Mouse (Mus musculus): ENCODE measurements around the gene Pik3cd. TPM values are rescaled to one million over a fixed set of nuclear protein-coding genes. Genes with fewer than 3 reads are reported as not detected.
A peak's percentile ranks its signal among the peaks of the same experiment; 100 is the strongest.
"Not testable (repeated sequence)": the region's sequence is repeated elsewhere in the genome, so short reads cannot be mapped to it uniquely, and the experiment has no call there.

Gene Pik3cd
- polyA plus RNA-seq, 1 experiment from 2014 or later = 4.2 TPM

GRCm38 (mm10) chr4:149632670-149633307 is 69.6 kb downstream of the Pik3cd start:
- H3K4me1 ChIP-seq = no peaks in the 10 kb centered on the region
- H3K4me2 ChIP-seq = no peak overlapping the region
- no peak for ATAC-seq (replicated peaks; ENCODE audit: low FRiP score)
- no peaks in the 10 kb centered on the region for H3K9me3 ChIP-seq (replicated peaks)
- H3K9ac ChIP-seq = no peak overlapping the region
- peaks cover 74% of the 10 kb centered on the region for H3K36me3 ChIP-seq
- no peaks in the 10 kb centered on the region for H3K27me3 ChIP-seq
- H3K4me3 ChIP-seq (replicated peaks) = no peak overlapping the region
- H3K27ac ChIP-seq = no peak overlapping the region
- WGBS = 88% methylated on average over 9 of the region's 9 CpGs

GRCm38 (mm10) chr4:149628810-149629209 is 73.6 kb downstream of the Pik3cd start:
- no peak overlapping the region for H3K27ac ChIP-seq

DNA sequence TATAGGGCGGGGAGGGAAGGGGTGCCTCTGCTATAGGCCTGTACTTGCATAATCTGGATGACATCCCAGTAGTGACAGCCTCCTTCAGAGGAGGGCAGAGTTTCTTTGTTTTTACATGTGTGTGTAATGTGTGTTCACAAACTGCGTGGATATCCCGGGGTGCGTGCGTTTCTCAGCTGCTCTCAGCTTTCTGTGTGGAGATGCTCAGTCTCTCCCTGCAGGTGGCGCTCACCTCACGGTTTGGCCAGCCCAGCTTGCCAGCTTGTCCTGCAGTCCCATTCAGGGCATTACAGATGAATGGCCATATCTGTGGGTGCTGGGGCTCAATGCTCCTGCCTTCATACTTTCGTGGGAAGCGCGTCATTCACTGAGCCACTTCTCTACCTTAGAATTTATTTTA is 74.0 kb downstream of the Pik3cd start:
- Histone ChIP-seq H3K27me3 (no peaks in the 10 kb centered on the region), H3K9me3 (replicated peaks) (no peaks in the 10 kb centered on the region), H3K9ac (no peak overlapping the region), H3K27ac (no peak overlapping the region), H3K4me2 (no peak overlapping the region), H3K4me1 (no peaks in the 10 kb centered on the region), H3K4me3 (replicated peaks) (no peak overlapping the region), H3K36me3 (peaks cover 41% of the 10 kb centered on the region)
- WGBS = 73% methylated on average over 10 of the region's 10 CpGs
- no peak for ATAC-seq (replicated peaks; ENCODE audit: low FRiP score)

More at GRCm38 (mm10) chr4:149628810-149629209, 73.6 kb downstream of the Pik3cd start:
- Histone ChIP-seq H3K9me3 (replicated peaks) (no peaks in the 10 kb centered on the region), H3K4me1 (no peaks in the 10 kb centered on the region), H3K27me3 (no peaks in the 10 kb centered on the region), H3K4me3 (replicated peaks) (no peak overlapping the region), H3K36me3 (peaks cover 46% of the 10 kb centered on the region), H3K9ac (no peak overlapping the region), H3K4me2 (no peak overlapping the region)
- WGBS = 57% methylated on average over 9 of the region's 9 CpGs
- ATAC-seq (replicated peaks; ENCODE audit: low FRiP score) = no peak

- Histone ChIP-seq H3K4me2 (no peak overlapping the region), H3K36me3 (peaks cover 26% of the 10 kb centered on the region), H3K27me3 (no peaks in the 10 kb centered on the region), H3K4me1 (no peaks in the 10 kb centered on the region), H3K27ac (no peak overlapping the region), H3K9me3 (replicated peaks) (no peaks in the 10 kb centered on the region), H3K9ac (no peak overlapping the region), H3K4me3 (replicated peaks) (no peak overlapping the region)
- 89% methylated on average over 17 of the region's 17 CpGs for WGBS
- no peak for ATAC-seq (replicated peaks; ENCODE audit: low FRiP score)
Observed at GRCm38 (mm10) chr4:149626809-149627208, 75.6 kb downstream of the Pik3cd start.

DNA sequence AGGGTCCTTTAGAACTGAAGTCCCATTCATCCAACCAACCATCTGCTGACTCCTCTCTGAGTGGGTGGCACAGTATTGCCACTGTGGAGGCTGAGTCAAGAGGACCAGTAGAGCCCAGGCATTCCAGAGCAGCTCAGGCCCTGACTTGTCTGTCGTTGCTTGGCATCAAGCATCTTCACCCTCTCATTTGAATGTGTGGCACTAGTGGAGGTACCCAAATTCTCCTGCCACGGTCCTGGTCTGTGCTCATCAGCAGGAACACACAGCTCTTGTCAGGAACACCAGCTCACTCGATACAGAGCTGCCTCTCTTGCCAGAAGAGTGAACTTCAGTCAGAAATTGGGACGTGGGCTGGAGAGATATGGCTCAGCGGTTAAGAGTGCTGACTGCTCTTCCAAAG is 78.7 kb downstream of the Pik3cd start:
- no peak for ATAC-seq (replicated peaks; ENCODE audit: low FRiP score)
- Histone ChIP-seq H3K9me3 (replicated peaks) (no peaks in the 10 kb centered on the region), H3K27ac (no peak overlapping the region), H3K4me3 (replicated peaks) (no peak overlapping the region), H3K9ac (no peak overlapping the region), H3K4me2 (no peak overlapping the region), H3K36me3 (0 out of 2 replicates have a peak, but pooled peaks cover 7% of the 10 kb centered on the region), H3K27me3 (no peaks in the 10 kb centered on the region), H3K4me1 (0 out of 2 replicates have a peak, but pooled peaks cover 4% of the 10 kb centered on the region)
- WGBS = 84% methylated on average over 5 of the region's 5 CpGs

DNA sequence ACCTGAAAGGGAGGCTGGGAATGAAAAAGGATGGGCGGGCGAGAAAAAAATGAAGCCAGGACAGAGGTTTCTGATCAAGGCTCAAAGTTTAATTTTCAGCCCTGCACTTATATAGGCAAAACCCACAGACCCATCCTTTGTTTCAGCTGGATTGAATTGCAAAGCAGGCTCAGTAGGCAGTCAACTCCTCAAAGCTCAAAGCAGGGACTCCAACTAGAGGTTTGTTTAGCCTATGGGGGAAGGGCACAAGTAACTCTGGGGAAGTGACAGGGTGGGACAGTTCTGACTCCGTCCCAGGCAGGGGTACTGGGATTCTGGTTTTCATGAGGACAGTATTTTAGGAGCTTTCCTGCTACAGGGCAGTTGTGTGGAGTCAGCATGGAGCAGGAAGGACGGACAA is 81.1 kb downstream of the Pik3cd start:
- Histone ChIP-seq H3K27me3 (no peaks in the 10 kb centered on the region), H3K9ac (no peak overlapping the region), H3K4me1 (0 out of 2 replicates have a peak, but pooled peaks cover 4% of the 10 kb centered on the region), H3K4me3 (replicated peaks) (no peak overlapping the region), H3K36me3 (0 out of 2 replicates have a peak, but pooled peaks cover 2% of the 10 kb centered on the region), H3K27ac (no peak overlapping the region), H3K9me3 (replicated peaks) (no peaks in the 10 kb centered on the region), H3K4me2 (no peak overlapping the region)
- ATAC-seq (replicated peaks; ENCODE audit: low FRiP score) = no peak
- whole genome bisulfite sequencing = 71% methylated on average over 4 of the region's 4 CpGs

DNA sequence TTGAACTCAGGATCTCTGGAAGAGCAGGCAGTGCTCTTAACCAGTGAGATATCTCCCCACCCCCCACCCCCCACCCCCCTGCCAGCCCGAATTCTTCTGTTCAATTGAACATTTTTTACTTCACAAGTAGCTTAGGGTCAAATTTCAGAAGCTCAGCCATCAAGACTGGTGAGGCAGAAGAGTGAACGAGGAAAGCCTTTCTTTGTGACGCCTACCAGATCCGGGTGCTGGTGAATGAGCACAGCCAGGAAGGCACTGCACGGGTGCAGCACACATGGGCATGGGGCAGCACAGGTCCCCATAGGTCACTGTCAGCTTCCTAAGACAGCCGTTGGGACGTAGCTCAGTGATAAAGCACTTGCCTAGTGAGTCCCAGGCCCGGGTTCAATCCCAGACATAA is 82.4 kb downstream of the Pik3cd start:
- ATAC-seq (replicated peaks; ENCODE audit: low FRiP score) = no peak
- H3K27me3 ChIP-seq = no peaks in the 10 kb centered on the region
- H3K4me2 ChIP-seq = no peak overlapping the region
- no peak overlapping the region for H3K9ac ChIP-seq
- no peak overlapping the region for H3K4me3 ChIP-seq (replicated peaks)
- WGBS = 39% methylated on average over 8 of the region's 8 CpGs
- no peak overlapping the region for H3K27ac ChIP-seq
- H3K4me1 ChIP-seq = 0 out of 2 replicates have a peak, but pooled peaks cover 4% of the 10 kb centered on the region
- peaks cover 15% of the 10 kb centered on the region for H3K36me3 ChIP-seq
- H3K9me3 ChIP-seq (replicated peaks) = no peaks in the 10 kb centered on the region

DNA sequence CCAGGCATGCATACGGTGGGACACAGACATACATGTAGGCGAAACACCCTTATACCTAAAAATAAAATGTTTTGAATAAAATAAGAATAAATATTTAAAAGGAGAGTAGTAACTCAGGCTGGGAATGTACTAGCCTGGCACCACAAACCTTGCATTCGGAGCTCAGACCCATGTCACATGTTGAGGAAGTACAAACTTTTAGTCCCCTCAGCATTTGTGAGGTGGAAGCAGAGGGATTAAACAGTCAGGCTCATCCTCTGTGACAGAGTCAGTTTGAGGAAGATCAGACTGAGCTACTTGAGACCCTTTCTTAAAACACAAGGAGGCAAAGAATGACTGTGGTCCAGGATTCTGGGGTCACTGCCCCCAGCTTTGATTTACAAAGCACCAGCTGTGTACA is 85.4 kb downstream of the Pik3cd start:
- peaks cover 24% of the 10 kb centered on the region for H3K36me3 ChIP-seq
- not testable (repeated sequence) for H3K4me1 ChIP-seq; ATAC-seq (replicated peaks; ENCODE audit: low FRiP score); H3K4me2 ChIP-seq; H3K4me3 ChIP-seq (replicated peaks); H3K27me3 ChIP-seq; H3K9ac ChIP-seq; H3K27ac ChIP-seq; H3K9me3 ChIP-seq (replicated peaks)
- 82% methylated on average over 3 of the region's 3 CpGs for WGBS

GRCm38 (mm10) chr4:149614869-149615268 is 87.5 kb downstream of the Pik3cd start:
- Histone ChIP-seq H3K9me3 (replicated peaks) (no peaks in the 10 kb centered on the region), H3K4me3 (replicated peaks) (no peak overlapping the region), H3K4me2 (no peak overlapping the region), H3K27ac (no peak overlapping the region), H3K36me3 (peaks cover 24% of the 10 kb centered on the region), H3K27me3 (no peaks in the 10 kb centered on the region), H3K4me1 (0 out of 2 replicates have a peak, but pooled peaks cover 4% of the 10 kb centered on the region), H3K9ac (no peak overlapping the region)
- ATAC-seq (replicated peaks; ENCODE audit: low FRiP score) = no peak
- WGBS = 99% methylated on average over 3 of the region's 3 CpGs

DNA sequence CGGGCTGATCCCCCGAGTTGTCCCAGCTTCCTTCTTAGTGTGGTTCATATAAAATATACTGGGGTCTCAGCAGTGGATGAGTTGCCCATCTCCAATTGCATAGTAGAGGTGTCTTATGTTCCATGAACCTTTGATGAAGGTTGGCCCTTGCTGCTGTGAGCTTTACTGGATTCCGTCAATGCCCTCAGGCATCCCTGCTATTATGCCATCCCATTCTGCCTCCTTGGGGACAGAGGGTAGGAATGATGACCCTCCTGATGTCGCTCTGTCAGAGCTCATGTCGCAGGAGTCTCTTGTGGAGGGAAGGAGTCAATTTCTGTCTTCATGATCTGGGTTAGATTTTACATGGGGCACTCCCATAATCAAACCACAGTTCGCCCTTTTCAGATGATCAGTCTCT is 88.9 kb downstream of the Pik3cd start:
- 73% methylated on average over 6 of the region's 6 CpGs for WGBS
- not testable (repeated sequence) for H3K27ac ChIP-seq; H3K4me3 ChIP-seq (replicated peaks); H3K9ac ChIP-seq; H3K4me1 ChIP-seq; H3K9me3 ChIP-seq (replicated peaks); H3K4me2 ChIP-seq; H3K27me3 ChIP-seq
- ATAC-seq (replicated peaks; ENCODE audit: low FRiP score) = 0 out of 2 replicates have a peak, but pooled peaks have one; percentile 18
- H3K36me3 ChIP-seq = peaks cover 24% of the 10 kb centered on the region

DNA sequence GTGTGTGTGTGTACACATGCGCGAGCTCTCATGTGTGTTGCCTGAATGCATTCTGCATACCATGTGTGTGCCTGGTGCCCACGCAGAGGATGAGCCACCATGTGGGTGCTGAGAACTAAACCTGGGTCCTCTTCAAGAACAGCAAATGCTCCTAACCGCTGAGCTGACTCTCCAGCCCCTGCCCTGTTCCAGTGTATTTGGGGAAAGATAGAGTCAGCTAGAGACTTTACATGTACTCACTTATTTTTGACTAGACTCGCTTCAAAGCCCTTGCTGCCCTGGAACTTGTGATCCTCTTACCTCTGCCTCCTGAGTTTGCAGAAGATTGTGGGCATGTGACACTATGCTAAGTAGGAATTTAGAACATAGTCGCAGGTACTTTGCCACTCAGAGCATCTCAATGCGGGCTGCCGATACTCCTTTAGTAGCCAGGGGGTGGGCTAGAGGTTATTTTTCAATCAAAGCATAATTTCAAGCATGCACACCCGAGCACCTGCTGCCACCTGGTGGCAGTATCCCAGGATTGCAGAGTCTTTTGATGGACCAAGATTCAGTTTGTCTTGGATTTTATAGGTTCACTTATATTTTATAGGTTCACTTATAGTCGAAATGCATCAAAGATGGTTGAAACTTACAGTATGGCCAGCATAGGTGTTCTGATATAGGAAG is 90.9 kb downstream of the Pik3cd start:
- H3K9me3 ChIP-seq (replicated peaks) = no peaks in the 10 kb centered on the region
- H3K4me1 ChIP-seq = peaks cover 22% of the 10 kb centered on the region
- H3K4me3 ChIP-seq (replicated peaks) = no peak overlapping the region
- ATAC-seq (replicated peaks; ENCODE audit: low FRiP score) = no peak
- H3K27ac ChIP-seq = no peak overlapping the region
- H3K9ac ChIP-seq = no peak overlapping the region
- H3K4me2 ChIP-seq = no peak overlapping the region
- peaks cover 24% of the 10 kb centered on the region for H3K36me3 ChIP-seq
- H3K27me3 ChIP-seq = no peaks in the 10 kb centered on the region
- WGBS = 49% methylated on average over 10 of the region's 10 CpGs

GRCm38 (mm10) chr4:149609256-149610025 is 92.9 kb downstream of the Pik3cd start:
- WGBS = 77% methylated on average over 8 of the region's 8 CpGs
- H3K4me1 ChIP-seq = peaks cover 22% of the 10 kb centered on the region
- ATAC-seq (replicated peaks; ENCODE audit: low FRiP score) = no peak

More at GRCm38 (mm10) chr4:149609256-149610025, 92.9 kb downstream of the Pik3cd start:
- no peak overlapping the region for H3K4me3 ChIP-seq (replicated peaks)
- H3K27ac ChIP-seq = no peak overlapping the region
- no peak overlapping the region for H3K4me2 ChIP-seq
- H3K36me3 ChIP-seq = peaks cover 5% of the 10 kb centered on the region; the same call in 1 of the 2 replicates
- H3K9me3 ChIP-seq (replicated peaks) = no peaks in the 10 kb centered on the region
- no peak overlapping the region for H3K9ac ChIP-seq
- H3K27me3 ChIP-seq = no peaks in the 10 kb centered on the region

Data from kidney, embryonic 15.5 days (tissue).